Comparison of ENCODE assay signal across 13 mouse cellular contexts in the genomic region with DNA sequence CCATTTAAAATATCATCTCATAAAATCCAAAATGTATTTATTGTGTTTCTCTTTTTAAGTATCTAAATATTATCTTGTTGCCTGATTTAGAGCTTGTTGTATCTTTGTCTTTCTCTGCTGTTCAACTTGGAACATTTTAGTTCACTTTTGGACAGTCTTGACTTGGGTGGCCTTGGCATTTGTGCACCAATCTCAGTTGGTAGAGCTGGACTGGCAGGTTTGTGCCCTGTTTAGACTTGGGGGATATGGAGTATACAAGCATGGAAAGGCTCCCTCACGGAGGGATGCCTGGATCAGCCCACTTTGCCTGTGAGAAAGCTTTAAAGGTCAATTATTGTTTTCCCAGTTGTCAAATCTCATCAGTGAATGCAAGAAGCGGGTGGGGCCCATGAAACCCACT. TPM values are rescaled to one million over a fixed set of nuclear protein-coding genes. Genes with fewer than 3 reads are reported as not detected.
"Had no signal": no experiment of that assay in that cellular context is flagged by ENCODE, and none has a peak within 500 bp of the region (broad histone marks: within the 10 kb centered on the region; RNA-seq: fewer than 3 reads in every experiment).

No protein-coding gene starts in this region.

- DNase-seq: lung, adult 18-20 months; lung, embryonic 14.5 days; lung, postnatal 10 days; lung, postnatal 4 days; midbrain, embryonic 14.5 days; retina, postnatal 1 day; right cerebral cortex, adult 18-20 months; right cerebral cortex, postnatal 14 days; thymus, adult 2 months; thymus, postnatal 25 days; thymus, postnatal 4 days had no signal

RNA-seq across cellular contexts. Expression of gene Dlgap1, which starts 27.5 kb away (rescaled TPM):
- total RNA-seq: megakaryocyte, adult 5-6 weeks; megakaryocyte-erythroid progenitor cell, adult 5-6 weeks had no signal
